7 mouse cellular contexts compared by ENCODE assay signal in the genomic region with DNA sequence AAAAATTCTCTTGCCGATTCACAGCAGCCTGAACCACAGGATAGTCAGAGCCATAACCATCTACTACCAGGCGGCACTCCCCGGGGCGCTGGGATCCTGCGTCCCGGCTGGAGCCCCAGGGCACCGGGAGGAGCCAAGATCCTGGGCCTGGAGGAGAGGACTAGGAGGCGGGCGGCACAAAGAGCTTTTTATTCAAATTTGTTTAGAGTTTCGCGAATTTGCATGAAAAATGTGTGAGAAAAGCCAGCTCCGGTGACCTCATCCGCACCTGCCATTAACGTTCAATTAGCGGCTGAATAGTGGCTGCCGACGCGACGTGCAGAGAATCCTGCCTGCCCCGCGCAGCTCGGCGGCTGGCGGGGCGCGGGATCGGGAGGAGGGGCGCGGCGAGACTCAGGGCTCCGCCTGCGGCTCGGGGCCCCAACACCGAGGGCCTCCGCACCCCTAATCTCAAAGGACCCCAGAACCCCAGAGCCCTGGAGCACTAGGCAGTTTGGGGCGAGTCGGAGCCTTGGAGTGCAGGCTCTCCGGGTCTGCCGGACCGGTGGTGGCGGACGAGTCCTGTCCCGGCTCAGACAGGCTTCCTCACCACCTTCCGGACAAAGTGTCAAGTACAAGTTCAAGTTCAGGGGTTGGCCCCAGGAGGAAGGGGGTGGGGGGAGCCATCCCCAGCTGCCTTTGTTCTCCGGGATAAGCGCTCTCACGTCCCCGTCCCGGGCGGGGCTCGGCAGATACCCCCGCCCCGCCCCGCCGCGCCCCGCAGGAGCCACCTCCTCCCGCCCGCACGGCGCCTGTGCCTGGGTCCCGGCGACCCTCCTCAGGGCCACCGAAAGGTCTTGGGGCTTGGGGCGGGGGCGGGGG.
DNase-seq lines count a peak whose midpoint lies in the region; ATAC-seq and TF ChIP-seq lines count a peak whose summit lies in the region.

No protein-coding gene starts in this region.

- peak overlapping the region; percentile 62 for H3K4me2 ChIP-seq in lung, embryonic 15.5 days
- H3K4me2 ChIP-seq in heart, embryonic 13.5 days, result peak overlapping the region; percentile 69
- H3K4me2 ChIP-seq in midbrain, postnatal 0 days (ENCODE audit: low read depth, low read length, poor library complexity, severe bottlenecking), result peak overlapping the region; percentile 98

- H3K4me3 ChIP-seq in lung, embryonic 15.5 days, result peak overlapping the region; percentile 35
- peak overlapping the region; percentile 46 for H3K4me3 ChIP-seq in heart, embryonic 13.5 days
- H3K4me3 ChIP-seq in midbrain, postnatal 0 days (ENCODE audit: low read depth, low read length), result peak overlapping the region; percentile 47

- WGBS in lung, embryonic 15.5 days, result 3% methylated on average over 64 of the region's 66 CpGs
- WGBS in heart, embryonic 13.5 days, result under 1% methylated on average over 64 of the region's 66 CpGs
- WGBS in midbrain, postnatal 0 days, result 2% methylated on average over 64 of the region's 66 CpGs

- DNase-seq in lung, adult 18-20 months, result no peak
- peak; percentile 73 for DNase-seq in cerebellum, adult 9-10 months
- peak; percentile 7 to 58 for DNase-seq in kidney, postnatal 36 days
- DNase-seq in midbrain, postnatal 0 days (ENCODE audit: low spot score), result peak; percentile 85
- DNase-seq in urinary bladder, postnatal 4 days (ENCODE audit: low spot score in 2 of 2), result no peak

- H3K9ac ChIP-seq in lung, embryonic 15.5 days, result no peak overlapping the region
- 0 out of 2 replicates have a peak overlapping the region, but pooled peaks have one; percentile 40 for H3K9ac ChIP-seq in heart, embryonic 13.5 days
- peak overlapping the region; percentile 72 for H3K9ac ChIP-seq in midbrain, postnatal 0 days (replicated peaks; ENCODE audit: low read length, poor library complexity, severe bottlenecking)

- H3K36me3 ChIP-seq in lung, embryonic 15.5 days, result no peaks in the 10 kb centered on the region
- no peaks in the 10 kb centered on the region for H3K36me3 ChIP-seq in heart, embryonic 13.5 days
- H3K36me3 ChIP-seq in midbrain, postnatal 0 days (ENCODE audit: insufficient read depth, low read length), result no peaks in the 10 kb centered on the region

- no peaks in the 10 kb centered on the region for H3K9me3 ChIP-seq in lung, embryonic 15.5 days
- H3K9me3 ChIP-seq in heart, embryonic 13.5 days, result no peaks in the 10 kb centered on the region
- no peaks in the 10 kb centered on the region for H3K9me3 ChIP-seq in midbrain, postnatal 0 days (ENCODE audit: low read length)

- H3K27ac ChIP-seq in lung, embryonic 15.5 days, result no peak overlapping the region
- no peak overlapping the region for H3K27ac ChIP-seq in heart, embryonic 13.5 days (replicated peaks)
- H3K27ac ChIP-seq in midbrain, postnatal 0 days (ENCODE audit: low read depth, low read length), result peak overlapping the region; percentile 74

- peaks cover 13% of the 10 kb centered on the region for H3K4me1 ChIP-seq in lung, embryonic 15.5 days
- H3K4me1 ChIP-seq in heart, embryonic 13.5 days, result peaks cover 21% of the 10 kb centered on the region
- H3K4me1 ChIP-seq in midbrain, postnatal 0 days (ENCODE audit: insufficient read depth, low read length), result 0 out of 2 replicates have a peak, but pooled peaks cover 7% of the 10 kb centered on the region

- TF ChIP-seq CTCF in midbrain, postnatal 0 days (IDR thresholded peaks at IDR 0.05), result no peak

- peak; percentile 19; the same call in 1 of the 2 replicates for ATAC-seq in lung, embryonic 15.5 days (ENCODE audit: borderline replicate concordance, extremely low read depth, low FRiP score, low TSS enrichment)
- ATAC-seq in heart, embryonic 13.5 days (ENCODE audit: extremely low read depth, insufficient number of reproducible peaks, low FRiP score, low TSS enrichment), result 0 out of 2 replicates have a peak, but pooled peaks have one; percentile 19
- peak; percentile 67 for ATAC-seq in midbrain, postnatal 0 days (ENCODE audit: low FRiP score)

- peaks cover 99% of the 10 kb centered on the region for H3K27me3 ChIP-seq in lung, embryonic 15.5 days
- peaks cover 100% of the 10 kb centered on the region for H3K27me3 ChIP-seq in heart, embryonic 13.5 days (replicated peaks)
- H3K27me3 ChIP-seq in midbrain, postnatal 0 days (ENCODE audit: insufficient read depth, low read length), result peaks cover 22% of the 10 kb centered on the region

Comparison
In these comparisons a context has a peak if more than half of its experiments do, and no peak if none do; other contexts are left out.
1. DNase-seq: peak in cerebellum, adult 9-10 months (single experiment), kidney, postnatal 36 days (2 of 2) and midbrain, postnatal 0 days (single experiment); none in lung, adult 18-20 months (0 of 2) and urinary bladder, postnatal 4 days (0 of 2).
2. Peak in every context shown above with its lines, with median percentiles within 50 percentile points of each other: ATAC-seq, H3K4me2 ChIP-seq and H3K4me3 ChIP-seq.